Mouse (Mus musculus) stomach, embryonic 15.5 days (tissue): Measurements from ENCODE around the gene L2hgdh. TPM values are rescaled to one million over a fixed set of nuclear protein-coding genes. Genes with fewer than 3 reads are reported as not detected.

Experiments used
- ATAC-seq: fragments of 200-750 bp; cut with Nextera tagmentation; 2 replicates; pipeline ENCODE4 v1.8.0; 2017; ENCODE audit warnings: low read depth, moderate number of reproducible peaks, moderate TSS enrichment; ENCODE audit not compliant: insufficient read depth, low FRiP score
- H3K27ac ChIP-seq: fragments of 300-500 bp; sonication (generic); 2 replicates; pipeline ENCODE4 v1.5.1; 2015; ENCODE audit warnings: mild to moderate bottlenecking, inconsistent platforms
- H3K27me3 ChIP-seq: fragments of 300-500 bp; sonication (generic); replicated peaks from 2 replicates; pipeline ENCODE4 v1.6.1; 2015; ENCODE audit warnings: inconsistent platforms
- H3K36me3 ChIP-seq: fragments of 300-500 bp; sonication (generic); 2 replicates; pipeline ENCODE4 v1.6.1; 2015; ENCODE audit warnings: inconsistent platforms
- H3K4me1 ChIP-seq: fragments of 300-500 bp; sonication (generic); 2 replicates; pipeline ENCODE4 v1.6.1; 2015; ENCODE audit warnings: inconsistent platforms
- H3K4me2 ChIP-seq: fragments of 300-500 bp; sonication (generic); 2 replicates; pipeline ENCODE4 v1.6.1; 2015; ENCODE audit warnings: mild to moderate bottlenecking, inconsistent platforms
- H3K4me3 ChIP-seq: fragments of 300-500 bp; sonication (generic); replicated peaks from 2 replicates; pipeline ENCODE4 v1.5.1; 2015; ENCODE audit warnings: inconsistent platforms
- H3K9ac ChIP-seq: fragments of 300-500 bp; sonication (generic); 2 replicates; pipeline ENCODE4 v1.6.1; 2015; ENCODE audit warnings: inconsistent platforms
- H3K9me3 ChIP-seq: fragments of 300-500 bp; sonication (generic); 2 replicates; pipeline ENCODE4 v1.6.1; 2016; ENCODE audit warnings: inconsistent platforms
- WGBS: fragments of 180-500 bp; shearing (Covaris S2); methylation state at CpG from one replicate; pipeline ENCODE4 v1.1.7; 2015; 5-methylcytosine and 5-hydroxymethylcytosine counted together
- microRNA counts: library from miRNA; unstranded; fragments of <30 nt; microRNA quantifications from one replicate; lab custom pipeline; 2016
- microRNA-seq: library from miRNA; unstranded; fragments of <30 nt; microRNA quantifications from one replicate; pipeline ENCODE4, GENCODE M21; 2016
- polyA plus RNA-seq: library from polyadenylated mRNA; unstranded; fragments of >200 nt; fragmentation: Nextera tagmentation; extraction: Ambion mirVana; gene quantifications from 2 replicates; pipeline ENCODE4 v1.2.1, GENCODE M21; 2015

L2hgdh gene
- polyA plus RNA-seq, 1 experiment from 2014 or later, result 18.3 TPM

DNA sequence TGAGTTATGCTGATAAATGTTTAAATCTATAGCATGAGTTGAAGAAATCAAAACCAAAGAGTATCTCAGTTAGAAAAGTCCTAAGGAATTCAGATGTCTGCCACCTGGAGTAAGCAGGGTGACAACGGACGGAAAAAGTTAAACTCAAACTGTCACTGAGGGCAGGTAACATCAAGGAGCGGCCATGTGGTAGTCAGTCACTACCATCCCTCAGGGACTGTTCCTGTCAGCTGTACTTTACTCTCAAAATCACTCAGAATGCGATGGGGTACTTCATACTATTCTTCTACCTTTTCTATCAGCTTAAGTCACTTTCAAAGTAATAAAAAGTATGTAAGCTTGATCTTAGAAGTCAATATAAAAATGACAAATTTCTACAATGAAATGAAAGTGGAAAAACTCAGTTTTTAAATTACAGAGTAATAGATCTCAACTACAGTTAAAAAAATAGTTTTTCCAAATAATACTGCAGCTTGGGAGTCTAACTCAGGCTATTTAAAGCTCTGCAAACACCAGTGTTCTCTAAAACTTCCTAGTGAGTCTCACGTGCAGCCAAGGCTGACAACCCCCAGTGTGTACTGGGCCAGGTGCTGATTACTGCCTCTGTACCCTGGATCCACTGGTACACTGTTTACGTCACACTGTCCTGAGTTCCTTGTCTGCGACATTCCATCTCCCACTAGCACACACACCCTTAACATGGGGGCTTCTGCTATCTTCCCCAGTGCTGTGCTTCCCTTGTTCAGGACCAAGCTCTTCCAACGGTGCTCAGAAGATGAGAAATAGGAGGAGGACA lies 78.7 kb downstream of the L2hgdh start:
- H3K4me2 ChIP-seq, result no peak overlapping the region
- 0 out of 2 replicates have a peak, but pooled peaks cover 4% of the 10 kb centered on the region for H3K36me3 ChIP-seq
- no peaks in the 10 kb centered on the region for H3K4me1 ChIP-seq
- WGBS, result 79% methylated on average over 8 of the region's 8 CpGs
- H3K9ac ChIP-seq, result no peak overlapping the region
- no peaks in the 10 kb centered on the region for H3K9me3 ChIP-seq
- peak overlapping the region; percentile 16; the same call in 1 of the 2 replicates for H3K27ac ChIP-seq
- H3K27me3 ChIP-seq, result no peaks in the 10 kb centered on the region
- H3K4me3 ChIP-seq, result no peak overlapping the region
- peak; percentile 72; the same call in 1 of the 2 replicates for ATAC-seq

DNA sequence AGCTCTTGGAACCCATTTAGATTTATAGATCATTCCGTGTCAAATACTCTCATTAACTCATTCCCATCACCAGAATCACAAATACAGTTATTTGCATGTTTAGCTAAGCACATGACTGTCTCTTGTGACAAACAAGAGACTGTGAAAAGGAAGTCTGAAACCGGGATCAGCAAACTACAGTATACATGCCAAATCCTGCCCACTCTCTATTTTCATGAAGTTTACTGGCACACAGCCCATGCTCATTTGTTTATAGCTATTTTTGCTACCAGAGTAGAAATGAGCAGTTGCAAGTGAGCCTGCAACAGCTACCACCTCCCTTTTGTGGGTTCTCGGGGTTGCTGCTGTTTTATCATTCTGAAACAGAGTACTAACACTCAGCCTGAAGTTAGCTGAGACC lies 79.8 kb downstream of the L2hgdh start:
- no peak for ATAC-seq
- H3K4me2 ChIP-seq, result no peak overlapping the region
- H3K27ac ChIP-seq, result no peak overlapping the region; the same call in 1 of the 2 replicates
- H3K9me3 ChIP-seq, result no peaks in the 10 kb centered on the region
- H3K36me3 ChIP-seq, result 0 out of 2 replicates have a peak, but pooled peaks cover 4% of the 10 kb centered on the region
- no peak overlapping the region for H3K9ac ChIP-seq
- WGBS, result 55% methylated on average over 3 of the region's 3 CpGs
- H3K4me1 ChIP-seq, result no peaks in the 10 kb centered on the region
- no peaks in the 10 kb centered on the region for H3K27me3 ChIP-seq
- no peak overlapping the region for H3K4me3 ChIP-seq

DNA sequence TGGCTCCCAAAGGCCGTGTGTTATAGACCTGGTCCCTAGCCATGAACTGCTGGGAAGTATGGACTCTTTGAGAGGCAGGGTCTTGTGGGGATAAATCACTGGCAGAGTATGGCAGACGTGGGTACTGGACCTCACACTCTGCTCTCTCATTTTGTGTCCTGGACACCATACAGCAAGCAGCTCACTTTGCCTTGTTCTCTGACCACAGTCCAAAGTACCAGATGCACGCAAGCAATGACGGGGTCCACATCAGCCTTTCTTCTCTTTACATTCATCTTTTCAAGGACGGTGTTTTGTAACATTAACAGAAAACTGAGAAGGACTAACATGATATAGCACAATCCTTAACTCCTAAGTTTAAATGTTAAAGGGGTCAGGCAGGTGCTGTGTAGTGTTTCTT lies 81.8 kb downstream of the L2hgdh start:
- Histone ChIP-seq H3K36me3 (0 out of 2 replicates have a peak, but pooled peaks cover 4% of the 10 kb centered on the region), H3K9ac (no peak overlapping the region), H3K4me2 (no peak overlapping the region), H3K4me3 (no peak overlapping the region), H3K27ac (no peak overlapping the region), H3K4me1 (no peaks in the 10 kb centered on the region; the same call in 1 of the 2 replicates), H3K9me3 (no peaks in the 10 kb centered on the region), H3K27me3 (no peaks in the 10 kb centered on the region)
- WGBS, result 84% methylated on average over 5 of the region's 5 CpGs
- ATAC-seq, result no peak

MicroRNA genes within 50 kb of the gene (microRNA counts, 519-probe panel; counts per million panel counts)
- microRNA mmu-miR-681 (lab: Ali Mortazavi, UCI), result not detected

Small RNA genes lying within 50 kb of the gene (microRNA-seq; reads per million reads assigned to microRNA genes)
- gene Mir681, result not detected

Other genes with a start within 250 kb of the L2hgdh start
- gene Vcpkmt, start 141.8 kb downstream of the L2hgdh start, polyA plus RNA-seq, result 27.5 and 29.7 TPM in 2 replicates
- 10.9 and 12.3 TPM in 2 replicates for gene Sos2, start 43.0 kb downstream of the L2hgdh start, polyA plus RNA-seq
- 28.2 and 28.3 TPM in 2 replicates for gene Atp5s, start 77 bp upstream of the L2hgdh start, polyA plus RNA-seq
- gene Cdkl1, start 66.4 kb upstream of the L2hgdh start, polyA plus RNA-seq, result 4.2 and 5.5 TPM in 2 replicates
- gene Atl1, start 167.7 kb upstream of the L2hgdh start, polyA plus RNA-seq, result 6.9 and 7.1 TPM in 2 replicates
- 28.7 and 29.6 TPM in 2 replicates for gene Map4k5, start 168.3 kb upstream of the L2hgdh start, polyA plus RNA-seq